Mouse (Mus musculus): ENCODE data around the gene Gm10272. TPM values are rescaled to one million over a fixed set of nuclear protein-coding genes. Genes with fewer than 3 reads are reported as not detected.
A peak's percentile ranks its signal among the peaks of the same experiment; 100 is the strongest.

Gm10272 gene
- polyA plus RNA-seq, 1 experiment from 2014 or later: not detected

DNA sequence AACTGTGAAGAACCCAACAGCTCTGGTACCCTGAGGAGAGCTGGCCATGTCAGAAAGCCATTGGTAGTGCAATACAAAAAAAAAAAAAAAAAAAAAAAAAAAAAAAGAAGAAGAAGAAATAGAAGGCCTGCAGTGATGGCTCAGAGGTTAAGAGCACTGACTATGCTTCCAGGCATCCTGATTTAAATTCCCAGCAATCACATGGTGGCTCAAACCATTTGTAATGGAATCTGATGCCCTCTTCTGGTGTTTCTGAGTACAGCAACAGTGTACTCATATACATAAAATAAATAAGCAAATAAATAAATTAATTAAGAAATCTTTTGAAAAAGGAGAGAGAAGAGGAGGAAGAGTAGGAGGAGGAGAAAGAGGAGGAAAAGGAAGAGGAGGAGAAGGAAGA is 47.0 kb downstream of the Gm10272 start:
- H3K4me1 ChIP-seq (replicated peaks; ENCODE audit: control insufficient read depth, insufficient read depth): no peaks in the 10 kb centered on the region
- ATAC-seq (ENCODE audit: low FRiP score, low TSS enrichment): no peak
- H3K4me3 ChIP-seq (ENCODE audit: low read depth, low read length): no peak overlapping the region
- DNase-seq (ENCODE audit: low spot score): no peak
- H3K27me3 ChIP-seq (ENCODE audit: control insufficient read depth, insufficient read depth, low read length): no peaks in the 10 kb centered on the region
- no peak overlapping the region for H3K9ac ChIP-seq (ENCODE audit: low read length)
- TF ChIP-seq CTCF (IDR thresholded peaks at IDR 0.05; ENCODE audit: low read depth): peak; percentile 32
- no peak for TF ChIP-seq EP300 (optimal IDR thresholded peaks at IDR 0.05)
- H3K27ac ChIP-seq (replicated peaks): no peak overlapping the region
- no peak overlapping the region for H3K4me2 ChIP-seq (replicated peaks; ENCODE audit: low read depth)
- H3K36me3 ChIP-seq (ENCODE audit: control insufficient read depth, insufficient read depth, low read length): no peaks in the 10 kb centered on the region
- no peaks in the 10 kb centered on the region for H3K9me3 ChIP-seq (ENCODE audit: control insufficient read depth, low read length)

Other genes with a start within 250 kb of the Gm10272 start
- gene Fam207a, start 190.8 kb upstream of the Gm10272 start, polyA plus RNA-seq (2015; fragmentation: Nextera tagmentation; extraction: Ambion mirVana): 25.2 and 28.8 TPM in 2 replicates
- gene Itgb2, start 176.4 kb upstream of the Gm10272 start, polyA plus RNA-seq (2015; fragmentation: Nextera tagmentation; extraction: Ambion mirVana): 1.3 TPM in 2 replicates
- 278 and 317 TPM in 2 replicates for gene Pttg1ip, start 124.9 kb upstream of the Gm10272 start, polyA plus RNA-seq (2015; fragmentation: Nextera tagmentation; extraction: Ambion mirVana)
- 232 and 239 TPM in 2 replicates for gene Sumo3, start 100.5 kb upstream of the Gm10272 start, polyA plus RNA-seq (2015; fragmentation: Nextera tagmentation; extraction: Ambion mirVana)
- gene Gm49325, start 100.4 kb upstream of the Gm10272 start, polyA plus RNA-seq (2015; fragmentation: Nextera tagmentation; extraction: Ambion mirVana): 12.6 and 17.3 TPM in 2 replicates
- gene Ube2g2, start 84.4 kb upstream of the Gm10272 start, polyA plus RNA-seq (2015; fragmentation: Nextera tagmentation; extraction: Ambion mirVana): 53.8 and 54.5 TPM in 2 replicates
- gene Tspear, start 20.1 kb upstream of the Gm10272 start, polyA plus RNA-seq (2015; fragmentation: Nextera tagmentation; extraction: Ambion mirVana): 0.67 and 0.74 TPM in 2 replicates
- not detected in 2 replicates for gene Gm19402, start 15.9 kb upstream of the Gm10272 start, polyA plus RNA-seq (2015; fragmentation: Nextera tagmentation; extraction: Ambion mirVana)
- not detected in 2 replicates for gene Gm9508, start 9.4 kb upstream of the Gm10272 start, polyA plus RNA-seq (2015; fragmentation: Nextera tagmentation; extraction: Ambion mirVana)
- 0.18 TPM in 1 of 2 replicates, not detected in the other for gene Gm10024, start 4.8 kb downstream of the Gm10272 start, polyA plus RNA-seq (2015; fragmentation: Nextera tagmentation; extraction: Ambion mirVana)
- gene Gm10142, start 9.2 kb downstream of the Gm10272 start, polyA plus RNA-seq (2015; fragmentation: Nextera tagmentation; extraction: Ambion mirVana): 0.56 and 0.64 TPM in 2 replicates
- gene Krtap12-1, start 14.0 kb downstream of the Gm10272 start, polyA plus RNA-seq (2015; fragmentation: Nextera tagmentation; extraction: Ambion mirVana): 3.2 and 4.5 TPM in 2 replicates
- not detected in 2 replicates for gene Gm10100, start 19.9 kb downstream of the Gm10272 start, polyA plus RNA-seq (2015; fragmentation: Nextera tagmentation; extraction: Ambion mirVana)
- not detected in 2 replicates for gene Gm18596, start 36.0 kb downstream of the Gm10272 start, polyA plus RNA-seq (2015; fragmentation: Nextera tagmentation; extraction: Ambion mirVana)
- gene Gm9736, start 44.7 kb downstream of the Gm10272 start, polyA plus RNA-seq (2015; fragmentation: Nextera tagmentation; extraction: Ambion mirVana): not detected in 2 replicates
- gene Gm3233, start 53.1 kb downstream of the Gm10272 start, polyA plus RNA-seq (2015; fragmentation: Nextera tagmentation; extraction: Ambion mirVana): not detected in 2 replicates
- not detected in 2 replicates for gene Gm3238, start 64.7 kb downstream of the Gm10272 start, polyA plus RNA-seq (2015; fragmentation: Nextera tagmentation; extraction: Ambion mirVana)
- not detected in 2 replicates for gene Gm7138, start 70.3 kb downstream of the Gm10272 start, polyA plus RNA-seq (2015; fragmentation: Nextera tagmentation; extraction: Ambion mirVana)
- gene Gm3250, start 75.9 kb downstream of the Gm10272 start, polyA plus RNA-seq (2015; fragmentation: Nextera tagmentation; extraction: Ambion mirVana): not detected in 2 replicates
- gene Gm7137, start 81.6 kb downstream of the Gm10272 start, polyA plus RNA-seq (2015; fragmentation: Nextera tagmentation; extraction: Ambion mirVana): not detected in 2 replicates
- gene Gm9639, start 88.5 kb downstream of the Gm10272 start, polyA plus RNA-seq (2015; fragmentation: Nextera tagmentation; extraction: Ambion mirVana): not detected in 2 replicates
- not detected in 2 replicates for gene Gm19668, start 92.5 kb downstream of the Gm10272 start, polyA plus RNA-seq (2015; fragmentation: Nextera tagmentation; extraction: Ambion mirVana)
- gene Gm9507, start 105.2 kb downstream of the Gm10272 start, polyA plus RNA-seq (2015; fragmentation: Nextera tagmentation; extraction: Ambion mirVana): not detected in 2 replicates
- not detected in 2 replicates for gene Gm2696, start 108.1 kb downstream of the Gm10272 start, polyA plus RNA-seq (2015; fragmentation: Nextera tagmentation; extraction: Ambion mirVana)
- gene Krtap10-4, start 120.5 kb downstream of the Gm10272 start, polyA plus RNA-seq (2015; fragmentation: Nextera tagmentation; extraction: Ambion mirVana): not detected in 2 replicates
- gene Krtap10-10, start 129.3 kb downstream of the Gm10272 start, polyA plus RNA-seq (2015; fragmentation: Nextera tagmentation; extraction: Ambion mirVana): not detected in 2 replicates
- gene Gm36176, start 140.2 kb downstream of the Gm10272 start, polyA plus RNA-seq (2015; fragmentation: Nextera tagmentation; extraction: Ambion mirVana): not detected in 2 replicates
- not detected in 2 replicates for gene Gm10318, start 146.2 kb downstream of the Gm10272 start, polyA plus RNA-seq (2015; fragmentation: Nextera tagmentation; extraction: Ambion mirVana)
- gene Gm3285, start 155.3 kb downstream of the Gm10272 start, polyA plus RNA-seq (2015; fragmentation: Nextera tagmentation; extraction: Ambion mirVana): not detected in 2 replicates
- 3.3 and 3.6 TPM in 2 replicates for gene Lrrc3, start 195.9 kb downstream of the Gm10272 start, polyA plus RNA-seq (2015; fragmentation: Nextera tagmentation; extraction: Ambion mirVana)

Measured in stomach, postnatal 0 days (tissue).